Mouse (Mus musculus) embryo, embryonic 10 days (tissue): ENCODE results near the gene Disp3.

Source experiments
- DNase-seq: peaks from one replicate; pipeline ENCODE4 v3.0.0-alpha.2; 2015; ENCODE audit warnings: low spot score

The Disp3 gene

GRCm38 (mm10) chr4:148291080-148291479 is 3.3 kb upstream of the Disp3 start:
- no peak for DNase-seq

- DNase-seq = peak; percentile 93
Measured at GRCm38 (mm10) chr4:148288055-148288549, 337 bp upstream of the Disp3 start.

DNA sequence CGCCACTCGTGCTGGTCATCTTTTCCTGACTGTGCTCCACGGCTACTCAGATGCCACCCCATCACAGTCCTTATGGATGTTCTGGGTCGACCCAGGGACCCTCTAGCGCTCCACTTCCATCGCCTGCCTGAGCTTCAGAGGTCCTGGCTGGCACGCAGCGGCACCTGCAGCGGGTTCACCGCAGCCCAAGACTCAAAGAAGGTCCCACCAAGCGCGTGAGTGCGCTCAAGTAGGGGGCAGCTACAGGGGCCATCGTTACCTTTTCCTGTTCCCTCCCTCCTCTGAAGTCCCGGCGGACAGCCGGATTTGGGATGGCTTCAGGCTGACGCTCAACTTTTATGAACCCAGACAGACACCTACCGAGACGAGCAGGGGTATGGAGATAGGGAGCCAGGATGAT is 724 bp downstream of the Disp3 start:
- DNase-seq = no peak

- DNase-seq = peak; percentile 89
Measured at GRCm38 (mm10) chr4:148286226-148287031, 1.3 kb downstream of the Disp3 start.

- no peak for DNase-seq
Measured at GRCm38 (mm10) chr4:148284219-148284618, 3.5 kb downstream of the Disp3 start.

GRCm38 (mm10) chr4:148276816-148277491 is 10.8 kb downstream of the Disp3 start:
- DNase-seq = no peak

- DNase-seq = no peak
Measured at GRCm38 (mm10) chr4:148274671-148275070, 13.1 kb downstream of the Disp3 start.

- no peak for DNase-seq
Measured at GRCm38 (mm10) chr4:148273229-148273628, 14.5 kb downstream of the Disp3 start.

DNA sequence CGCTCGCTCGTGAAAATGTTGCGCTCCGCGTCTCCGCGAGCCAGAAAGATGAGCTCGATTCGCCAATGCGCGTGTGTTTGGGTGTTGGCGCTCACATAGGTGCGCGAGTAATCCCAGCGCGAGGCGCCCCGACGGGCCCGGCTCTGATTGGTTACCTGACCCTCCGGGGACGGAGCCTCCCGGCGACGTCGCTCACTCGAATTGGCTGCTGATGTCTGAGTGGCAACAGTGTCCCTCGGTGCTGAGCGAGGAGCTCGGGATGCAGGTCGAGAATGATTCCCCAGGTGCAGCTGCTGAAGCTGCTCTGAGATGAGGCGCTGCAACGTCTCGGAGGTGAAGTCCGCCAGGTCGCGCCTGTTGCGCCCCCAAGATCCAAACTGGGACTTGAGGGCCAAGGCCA is 16.1 kb downstream of the Disp3 start:
- peak; percentile 29 for DNase-seq

GRCm38 (mm10) chr4:148266973-148267507 is 20.7 kb downstream of the Disp3 start:
- no peak for DNase-seq

GRCm38 (mm10) chr4:148259941-148260340 is 27.8 kb downstream of the Disp3 start:
- DNase-seq = no peak

DNA sequence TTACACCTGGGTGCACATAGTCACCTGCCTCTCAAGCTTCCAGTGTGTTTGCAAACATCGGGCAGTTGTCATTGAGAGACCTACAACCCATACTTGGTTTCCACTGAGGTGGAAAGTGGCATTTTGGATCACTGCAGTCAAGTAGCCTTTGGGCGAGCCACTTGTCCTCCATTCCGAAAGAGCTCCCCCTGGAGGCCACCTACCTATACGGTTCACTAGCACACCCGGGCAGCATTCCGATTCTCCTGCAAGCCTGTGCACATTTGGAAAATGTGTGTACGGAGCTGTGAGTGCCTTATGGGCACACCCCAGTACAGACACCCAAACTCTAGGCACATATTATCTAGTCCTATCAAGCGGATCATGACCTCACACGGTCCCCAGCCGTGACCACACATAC is 38.4 kb downstream of the Disp3 start:
- DNase-seq = peak; percentile 65

DNA sequence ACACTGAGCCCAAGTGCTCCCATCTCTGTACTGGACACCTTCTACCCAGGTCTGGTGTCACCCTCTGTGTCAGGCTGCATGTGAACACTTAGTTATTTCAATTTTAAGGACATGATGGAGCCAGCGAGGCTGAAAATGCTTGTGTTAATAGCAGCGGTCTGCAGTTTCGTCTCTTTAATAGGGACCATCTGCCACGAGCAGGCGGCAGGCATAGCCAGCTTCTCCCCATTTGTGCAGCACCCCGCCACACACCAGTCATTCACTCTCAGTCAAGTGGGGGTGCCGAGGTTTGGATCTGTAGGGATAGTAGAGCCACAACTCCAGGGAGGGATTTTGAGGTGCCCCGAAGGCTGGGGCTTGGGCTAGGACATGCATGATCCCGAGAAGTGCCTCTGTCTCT is 47.4 kb downstream of the Disp3 start:
- no peak for DNase-seq

DNA sequence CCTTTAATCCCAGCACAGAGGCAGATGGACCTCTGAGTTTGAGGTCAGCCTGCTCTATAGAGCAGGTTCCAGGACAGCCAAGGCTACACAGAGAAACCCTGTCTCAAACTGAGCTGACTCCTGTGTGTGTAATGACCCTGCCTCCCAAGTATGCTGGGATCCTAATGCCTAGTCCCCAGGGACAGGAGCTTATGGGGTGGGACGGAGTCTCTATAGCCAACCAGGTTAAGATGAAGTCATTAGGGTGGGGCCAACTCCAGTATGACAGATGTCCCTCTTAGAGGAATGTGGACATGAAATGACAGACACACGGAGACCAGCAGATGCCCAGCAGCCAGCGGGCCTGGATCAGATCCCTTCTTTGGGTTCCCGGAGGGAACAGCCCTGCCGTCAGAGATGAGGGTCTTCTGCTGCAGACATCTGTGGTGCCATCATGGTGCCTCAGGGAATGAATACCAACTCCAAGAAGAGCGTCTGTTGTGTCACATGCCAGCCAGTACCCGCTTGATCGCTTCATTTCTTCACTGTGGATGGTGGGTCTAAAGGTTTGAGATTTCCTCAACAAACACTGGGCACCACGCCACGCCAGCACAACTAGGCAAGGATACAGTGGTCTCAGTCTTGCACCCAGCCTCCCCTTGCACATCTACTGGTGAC is 48.2 kb downstream of the Disp3 start:
- no peak for DNase-seq

GRCm38 (mm10) chr4:148238919-148239318 is 48.8 kb downstream of the Disp3 start:
- no peak for DNase-seq

- no peak for DNase-seq
Measured at GRCm38 (mm10) chr4:148238218-148238617, 49.5 kb downstream of the Disp3 start.

DNA sequence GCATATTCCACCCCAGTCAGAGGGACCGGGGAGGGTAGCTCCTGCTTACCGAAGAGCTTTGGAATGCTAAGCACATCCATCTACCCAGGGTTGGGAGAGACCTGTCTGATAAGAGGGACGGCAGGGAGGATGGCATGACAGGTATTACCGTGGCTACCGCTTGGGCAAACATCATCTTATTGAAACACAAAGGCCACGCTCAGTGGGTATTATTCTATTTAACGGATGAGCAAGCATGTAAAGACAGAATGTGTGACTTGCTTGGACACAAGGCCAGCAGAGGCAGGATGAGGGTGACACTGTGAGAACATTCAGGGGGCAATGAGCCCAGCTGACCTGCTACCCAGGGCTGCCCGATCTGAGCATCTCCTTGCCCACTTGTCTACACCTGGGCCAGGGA is 51.1 kb downstream of the Disp3 start:
- no peak for DNase-seq

- DNase-seq = no peak
Measured at GRCm38 (mm10) chr4:148233061-148233460, 54.7 kb downstream of the Disp3 start.

- no peak for DNase-seq
Measured at GRCm38 (mm10) chr4:148232615-148233014, 55.1 kb downstream of the Disp3 start.

DNA sequence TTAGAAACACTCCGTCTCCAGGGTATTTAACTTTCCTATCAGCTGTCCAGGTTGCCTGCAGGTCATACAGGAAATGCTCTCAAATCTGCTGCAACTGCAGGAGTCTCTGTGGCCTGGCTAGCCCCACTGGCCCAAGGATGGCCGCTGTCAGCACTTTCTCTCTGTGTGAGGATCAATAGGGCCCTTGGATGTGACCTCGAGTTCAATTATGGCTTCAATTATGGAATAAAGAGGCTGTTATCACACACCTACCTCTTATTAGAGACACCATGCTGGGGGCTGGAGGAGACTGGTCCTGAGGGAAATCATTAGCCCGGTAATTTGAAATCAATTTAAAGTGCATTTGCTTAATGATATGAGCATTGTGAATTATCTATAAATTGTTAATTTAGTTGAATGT is 55.6 kb downstream of the Disp3 start:
- DNase-seq = no peak

DNA sequence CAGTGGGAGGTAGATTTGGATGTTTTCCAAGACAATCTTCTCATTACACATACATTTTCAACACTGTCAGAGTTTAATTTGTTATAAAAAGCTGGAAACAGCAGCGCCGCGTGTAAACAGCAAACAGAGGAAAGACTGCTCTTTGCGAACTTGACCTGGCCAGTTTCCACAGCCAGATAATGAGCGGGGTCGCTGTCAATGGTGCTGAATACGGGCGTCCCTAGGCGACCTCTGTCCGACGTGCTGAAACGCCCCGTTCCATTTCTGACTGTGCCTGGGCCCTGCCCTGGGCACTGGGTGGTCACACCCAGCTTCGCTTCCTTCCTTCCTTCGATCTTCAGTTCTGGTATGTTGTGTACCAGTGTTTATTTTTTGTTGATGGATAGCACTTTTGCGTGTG is 58.1 kb downstream of the Disp3 start:
- DNase-seq = peak; percentile 88

GRCm38 (mm10) chr4:148222983-148223382 is 64.8 kb downstream of the Disp3 start:
- no peak for DNase-seq

DNA sequence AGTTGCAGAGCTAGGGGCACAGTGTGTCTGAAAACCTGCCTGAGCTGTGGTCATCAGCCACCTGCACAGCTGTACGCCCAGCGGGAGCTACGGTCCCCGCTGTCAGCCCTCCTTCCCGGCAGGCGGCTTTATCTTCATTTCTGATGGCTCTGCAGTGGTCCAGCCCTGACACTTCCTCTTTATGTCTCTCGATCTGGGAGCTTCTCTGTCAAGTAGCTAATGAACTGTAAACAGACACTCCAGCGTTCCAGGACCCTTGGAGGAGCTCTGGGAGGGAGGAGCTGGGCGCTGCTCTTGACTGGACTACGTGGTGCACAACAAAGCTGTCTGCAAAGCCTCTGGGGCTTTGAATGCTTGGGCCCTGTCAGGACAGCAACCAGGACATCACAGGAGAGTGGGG is 67.1 kb downstream of the Disp3 start:
- no peak for DNase-seq
